Mouse (Mus musculus) heart, adult 2 months (tissue): ENCODE measurements around the gene Vmn1r209. TPM values are rescaled to one million over a fixed set of nuclear protein-coding genes. Genes with fewer than 3 reads are reported as not detected.
"Not testable (repeated sequence)": the region's sequence is repeated elsewhere in the genome, so short reads cannot be mapped to it uniquely, and the experiment has no call there.

Experiments
- DNase-seq, 2 experiments: peaks; one replicate each; pipeline ENCODE4 v3.0.0; 2021
- H3K27ac ChIP-seq: fragments of 200-600 bp; 2 replicates; pipeline ENCODE4 v1.8.1; 2022
- H3K27me3 ChIP-seq: fragments of 200-500 bp; 2 replicates; pipeline ENCODE4 v1.6.1; 2012; ENCODE audit warnings: mild to moderate bottlenecking, low read length, inconsistent platforms, mixed read lengths; ENCODE audit not compliant: control insufficient read depth, insufficient read depth
- H3K36me3 ChIP-seq: fragments of 200-500 bp; 2 replicates; pipeline ENCODE4 v1.6.1; 2012; ENCODE audit warnings: low read length, inconsistent platforms; ENCODE audit not compliant: control insufficient read depth, insufficient read depth
- H3K4me1 ChIP-seq: fragments of 200-500 bp; 2 replicates; pipeline ENCODE4 v1.6.1; 2011; ENCODE audit warnings: low read length; ENCODE audit not compliant: control insufficient read depth, insufficient read depth
- H3K4me3 ChIP-seq: fragments of 200-600 bp; 2 replicates; pipeline ENCODE4 v1.8.1; 2022
- H3K79me2 ChIP-seq: fragments of 200-500 bp; replicated peaks from 2 replicates; pipeline ENCODE4 v1.6.1; 2012; ENCODE audit warnings: mild to moderate bottlenecking, inconsistent platforms, low read length, moderate library complexity, mixed read lengths; ENCODE audit not compliant: control insufficient read depth, insufficient read depth
- H3K9ac ChIP-seq: fragments of 200-500 bp; 2 replicates; pipeline ENCODE4 v1.6.1; 2012; ENCODE audit warnings: low read depth, mild to moderate bottlenecking, control low read depth, inconsistent platforms, low read length, mixed read lengths
- WGBS: fragments of 180-500 bp; shearing (Covaris S2); methylation state at CpG from one replicate; pipeline ENCODE4 v1.1.7; 2018; 5-methylcytosine and 5-hydroxymethylcytosine counted together
- intact Hi-C: fragments of 180-260 bp; cut with DNase I; formaldehyde crosslinking; loops from one replicate; pipeline ENCODE4 v1.15.1; 2025
- polyA plus RNA-seq: library from polyadenylated mRNA; depleted of rRNA; stranded (reverse); fragments of >200 nt; gene quantifications from 2 replicates; pipeline ENCODE4 v1.2.3, GENCODE M21; 2012; rRNA removed
- total RNA-seq, 2 experiments: library from RNA; stranded (reverse); gene quantifications; 2 replicates each; pipeline ENCODE4 v1.2.3; 2021

Vmn1r209 gene
- total and polyA plus RNA-seq, 3 experiments: not detected

DNA sequence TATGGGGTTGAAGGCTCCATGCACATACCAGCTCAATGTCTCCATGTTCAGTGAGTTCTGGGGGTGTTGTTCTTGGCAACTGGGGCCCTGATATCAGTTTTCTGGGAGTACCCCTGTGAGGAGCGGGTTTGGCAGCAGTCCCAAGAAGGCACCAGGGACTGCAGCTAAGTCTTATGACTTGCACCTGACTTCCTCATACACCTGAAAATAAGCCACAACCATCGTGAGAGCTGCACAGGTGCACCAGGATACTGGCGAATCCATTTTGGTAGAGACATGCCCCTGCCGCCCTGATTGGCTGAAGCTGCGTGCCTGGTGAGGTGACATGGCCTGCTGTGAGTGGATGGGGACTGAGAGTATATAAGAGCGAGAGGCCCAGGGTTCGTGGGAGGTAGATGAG, 32.2 kb downstream of the Vmn1r209 start, which contains the start of gene Vmn1r208:
TSS of gene Vmn1r208 (minus strand) at position 101 of the 400 bp plus-strand sequence.
- H3K4me3 ChIP-seq, DNase-seq, H3K79me2 ChIP-seq, H3K36me3 ChIP-seq, H3K27ac ChIP-seq, intact Hi-C loops, H3K9ac ChIP-seq, H3K27me3 ChIP-seq, H3K4me1 ChIP-seq: not testable (repeated sequence)
- WGBS: no CpG with 5 or more reads among the region's 7 CpGs

DNA sequence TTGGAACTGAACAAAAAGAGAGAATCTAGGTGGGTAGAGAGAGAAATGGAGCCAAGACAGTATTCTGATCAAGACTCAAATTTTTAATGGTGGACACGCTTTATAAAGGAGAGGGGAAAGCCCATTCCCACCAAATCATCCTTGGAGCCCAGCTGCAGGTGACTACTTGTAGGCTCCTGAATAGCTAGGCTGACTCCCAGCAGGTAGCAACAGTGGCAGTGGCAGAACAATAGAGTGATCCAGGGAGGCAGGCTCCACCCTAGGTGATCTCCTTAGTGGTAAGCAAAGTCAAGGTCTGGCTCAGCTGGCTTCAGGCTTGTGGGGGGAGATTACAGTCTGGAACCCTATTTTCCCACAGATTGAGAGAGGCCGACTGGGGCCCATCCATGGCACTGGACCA, 37.9 kb downstream of the Vmn1r209 start:
- H3K79me2 ChIP-seq, intact Hi-C loops, DNase-seq, H3K9ac ChIP-seq, H3K4me3 ChIP-seq, H3K27me3 ChIP-seq, H3K27ac ChIP-seq, H3K36me3 ChIP-seq, H3K4me1 ChIP-seq: not testable (repeated sequence)
- whole genome bisulfite sequencing: 63% methylated on average over 2 of the region's 2 CpGs

Other genes with a start within 250 kb of the Vmn1r209 start
- not detected for gene Vmn1r205, start 216.7 kb downstream of the Vmn1r209 start, total RNA-seq
- gene Vmn1r205, start 216.7 kb downstream of the Vmn1r209 start, polyA plus RNA-seq: not detected in 2 replicates
- gene Vmn1r206, start 185.4 kb downstream of the Vmn1r209 start, total RNA-seq: not detected
- gene Vmn1r206, start 185.4 kb downstream of the Vmn1r209 start, polyA plus RNA-seq: not detected in 2 replicates
- gene Vmn1r207-ps, start 80.1 kb downstream of the Vmn1r209 start, total RNA-seq: not detected
- not detected in 2 replicates for gene Vmn1r207-ps, start 80.1 kb downstream of the Vmn1r209 start, polyA plus RNA-seq
- not detected for gene Vmn1r208, start 32.3 kb downstream of the Vmn1r209 start, total RNA-seq
- not detected in 2 replicates for gene Vmn1r208, start 32.3 kb downstream of the Vmn1r209 start, polyA plus RNA-seq
- gene Vmn1r210, start 21.7 kb upstream of the Vmn1r209 start, total RNA-seq: not detected
- not detected in 2 replicates for gene Vmn1r210, start 21.7 kb upstream of the Vmn1r209 start, polyA plus RNA-seq
- gene Vmn1r211, start 47.9 kb upstream of the Vmn1r209 start, total RNA-seq: not detected
- gene Vmn1r211, start 47.9 kb upstream of the Vmn1r209 start, polyA plus RNA-seq: not detected in 2 replicates
- not detected for gene Vmn1r212, start 74.5 kb upstream of the Vmn1r209 start, total RNA-seq
- not detected in 2 replicates for gene Vmn1r212, start 74.5 kb upstream of the Vmn1r209 start, polyA plus RNA-seq
- gene Vmn1r213, start 198.0 kb upstream of the Vmn1r209 start, total RNA-seq: not detected
- not detected in 2 replicates for gene Vmn1r213, start 198.0 kb upstream of the Vmn1r209 start, polyA plus RNA-seq
- gene Vmn1r214, start 220.7 kb upstream of the Vmn1r209 start, total RNA-seq: not detected
- gene Vmn1r214, start 220.7 kb upstream of the Vmn1r209 start, polyA plus RNA-seq: not detected in 2 replicates